Mouse (Mus musculus): ENCODE measurements around the gene Kif1c. TPM values are rescaled to one million over a fixed set of nuclear protein-coding genes. Genes with fewer than 3 reads are reported as not detected.

The Kif1c gene
- polyA plus RNA-seq (2015; fragmentation: Nextera tagmentation; extraction: Ambion mirVana): 1.9 TPM in 2 replicates

- Histone ChIP-seq H3K4me1 (peaks cover 24% of the 10 kb centered on the region), H3K4me2 (peak within 1 kb of the TSS; percentile 90), H3K4me3 (peak within 1 kb of the TSS; percentile 97), H3K9me3 (no peaks in the 10 kb centered on the region), H3K27ac (peak within 1 kb of the TSS; percentile 92), H3K9ac (peak within 1 kb of the TSS; percentile 92), H3K27me3 (replicated peaks) (no peaks in the 10 kb centered on the region), H3K36me3 (replicated peaks) (0 out of 2 replicates have a peak, but pooled peaks cover 3% of the 10 kb centered on the region)
- peak; percentile 95 for ATAC-seq (replicated peaks)
- 1% methylated on average over 64 of the region's 69 CpGs for WGBS
Measured at GRCm38 (mm10) chr11:70699722-70700556, at the start of gene Kif1c, which contains the start of gene Inca1. TSS of gene Kif1c (plus strand) at chr11:70700548. TSS of gene Inca1 (minus strand) at chr11:70700155.

GRCm38 (mm10) chr11:70651391-70651790, 49.0 kb upstream of the Kif1c start:
- H3K27me3 ChIP-seq (replicated peaks): no peaks in the 10 kb centered on the region
- no peak overlapping the region for H3K4me2 ChIP-seq
- no peak for ATAC-seq (replicated peaks)
- H3K4me1 ChIP-seq: peaks cover 52% of the 10 kb centered on the region
- WGBS: 81% methylated on average over 2 of the region's 2 CpGs
- H3K9ac ChIP-seq: no peak overlapping the region
- H3K27ac ChIP-seq: no peak overlapping the region
- H3K4me3 ChIP-seq: no peak overlapping the region
- peaks cover 31% of the 10 kb centered on the region for H3K36me3 ChIP-seq (replicated peaks)
- H3K9me3 ChIP-seq: no peaks in the 10 kb centered on the region

GRCm38 (mm10) chr11:70652029-70652883, 48.1 kb upstream of the Kif1c start:
- Histone ChIP-seq H3K4me1 (peaks cover 54% of the 10 kb centered on the region), H3K4me3 (peak overlapping the region; percentile 99), H3K27ac (no peak overlapping the region), H3K27me3 (replicated peaks) (0 out of 2 replicates have a peak, but pooled peaks cover 2% of the 10 kb centered on the region), H3K36me3 (replicated peaks) (peaks cover 31% of the 10 kb centered on the region), H3K9ac (no peak overlapping the region), H3K4me2 (peak overlapping the region; percentile 93), H3K9me3 (no peaks in the 10 kb centered on the region)
- 71% methylated on average over 12 of the region's 12 CpGs for WGBS
- ATAC-seq (replicated peaks): no peak

- H3K9me3 ChIP-seq: no peaks in the 10 kb centered on the region
- 60% methylated on average over 6 of the region's 6 CpGs for WGBS
- H3K36me3 ChIP-seq (replicated peaks): peaks cover 31% of the 10 kb centered on the region
- H3K9ac ChIP-seq: peak overlapping the region; percentile 99; the same call in 1 of the 2 replicates
- peak overlapping the region; percentile 97 for H3K27ac ChIP-seq
- no peak for ATAC-seq (replicated peaks)
- peaks cover 52% of the 10 kb centered on the region for H3K4me1 ChIP-seq
- H3K4me3 ChIP-seq: peak overlapping the region; percentile 99
- H3K27me3 ChIP-seq (replicated peaks): 0 out of 2 replicates have a peak, but pooled peaks cover 2% of the 10 kb centered on the region
- peak overlapping the region; percentile 93 for H3K4me2 ChIP-seq
Measured at GRCm38 (mm10) chr11:70652884-70653344, 47.4 kb upstream of the Kif1c start.

- H3K9me3 ChIP-seq: no peaks in the 10 kb centered on the region
- peaks cover 45% of the 10 kb centered on the region for H3K4me1 ChIP-seq
- H3K9ac ChIP-seq: peak overlapping the region; percentile 99
- peak overlapping the region; percentile 97 for H3K27ac ChIP-seq
- 0 out of 2 replicates have a peak, but pooled peaks cover 2% of the 10 kb centered on the region for H3K27me3 ChIP-seq (replicated peaks)
- ATAC-seq (replicated peaks): peak; percentile 61
- WGBS: under 1% methylated on average over 62 of the region's 63 CpGs
- H3K36me3 ChIP-seq (replicated peaks): peaks cover 31% of the 10 kb centered on the region
- H3K4me3 ChIP-seq: peak overlapping the region; percentile 99
- H3K4me2 ChIP-seq: peak overlapping the region; percentile 93
Measured at GRCm38 (mm10) chr11:70653345-70654197, 46.8 kb upstream of the Kif1c start.

- peak within 1 kb of the TSS; percentile 93 for H3K4me2 ChIP-seq
- H3K27ac ChIP-seq: peak within 1 kb of the TSS; percentile 97
- ATAC-seq (replicated peaks): peak; percentile 61
- under 1% methylated on average over 61 of the region's 61 CpGs for WGBS
- 0 out of 2 replicates have a peak, but pooled peaks cover 2% of the 10 kb centered on the region for H3K27me3 ChIP-seq (replicated peaks)
- H3K9me3 ChIP-seq: no peaks in the 10 kb centered on the region
- peaks cover 26% of the 10 kb centered on the region for H3K36me3 ChIP-seq (replicated peaks)
- H3K9ac ChIP-seq: peak within 1 kb of the TSS; percentile 99
- H3K4me1 ChIP-seq: peaks cover 38% of the 10 kb centered on the region
- H3K4me3 ChIP-seq: peak within 1 kb of the TSS; percentile 99
Measured at GRCm38 (mm10) chr11:70654198-70654922, 46.0 kb upstream of the Kif1c start, which contains the start of gene Pfn1. TSS of gene Pfn1 (minus strand) at chr11:70654644.

- H3K9me3 ChIP-seq: no peaks in the 10 kb centered on the region
- under 1% methylated on average over 48 of the region's 48 CpGs for WGBS
- peak; percentile 63 for ATAC-seq (replicated peaks)
Measured at GRCm38 (mm10) chr11:70654923-70655570, 45.3 kb upstream of the Kif1c start.

GRCm38 (mm10) chr11:70655571-70656455, 44.5 kb upstream of the Kif1c start:
- no peaks in the 10 kb centered on the region for H3K9me3 ChIP-seq
- ATAC-seq (replicated peaks): no peak; the same call in 1 of the 2 replicates
- H3K4me3 ChIP-seq: peak overlapping the region; percentile 99
- H3K4me2 ChIP-seq: peak overlapping the region; percentile 93
- 1% methylated on average over 59 of the region's 61 CpGs for WGBS
- peak overlapping the region; percentile 97 for H3K27ac ChIP-seq
- 0 out of 2 replicates have a peak, but pooled peaks cover 2% of the 10 kb centered on the region for H3K27me3 ChIP-seq (replicated peaks)
- H3K9ac ChIP-seq: peak overlapping the region; percentile 99
- H3K4me1 ChIP-seq: peaks cover 36% of the 10 kb centered on the region
- peaks cover 13% of the 10 kb centered on the region for H3K36me3 ChIP-seq (replicated peaks)

More at GRCm38 (mm10) chr11:70654923-70655570, 45.3 kb upstream of the Kif1c start:
- peak overlapping the region; percentile 93 for H3K4me2 ChIP-seq
- H3K9ac ChIP-seq: peak overlapping the region; percentile 99
- H3K36me3 ChIP-seq (replicated peaks): peaks cover 19% of the 10 kb centered on the region
- H3K4me1 ChIP-seq: peaks cover 38% of the 10 kb centered on the region
- 0 out of 2 replicates have a peak, but pooled peaks cover 2% of the 10 kb centered on the region for H3K27me3 ChIP-seq (replicated peaks)
- H3K4me3 ChIP-seq: peak overlapping the region; percentile 99
- H3K27ac ChIP-seq: peak overlapping the region; percentile 97

- Histone ChIP-seq H3K36me3 (replicated peaks) (peaks cover 8% of the 10 kb centered on the region; the same call in 1 of the 2 replicates), H3K9ac (peak overlapping the region; percentile 45), H3K27ac (peak overlapping the region; percentile 97; the same call in 1 of the 2 replicates), H3K4me1 (peaks cover 33% of the 10 kb centered on the region), H3K4me2 (peak overlapping the region; percentile 93), H3K9me3 (no peaks in the 10 kb centered on the region), H3K27me3 (replicated peaks) (0 out of 2 replicates have a peak, but pooled peaks cover 2% of the 10 kb centered on the region), H3K4me3 (peak overlapping the region; percentile 99)
- 5% methylated on average over 16 of the region's 16 CpGs for WGBS
- no peak for ATAC-seq (replicated peaks)
Measured at GRCm38 (mm10) chr11:70656456-70656927, 43.9 kb upstream of the Kif1c start.

Measured in midbrain, embryonic 15.5 days (tissue).